Mouse (Mus musculus): Measurements from ENCODE around the gene Bcl11b. TPM values are rescaled to one million over a fixed set of nuclear protein-coding genes. Genes with fewer than 3 reads are reported as not detected.

Gene Bcl11b
- total RNA-seq, 2 experiments from 2014 or later, result 0.38 to 1.3 TPM

DNA sequence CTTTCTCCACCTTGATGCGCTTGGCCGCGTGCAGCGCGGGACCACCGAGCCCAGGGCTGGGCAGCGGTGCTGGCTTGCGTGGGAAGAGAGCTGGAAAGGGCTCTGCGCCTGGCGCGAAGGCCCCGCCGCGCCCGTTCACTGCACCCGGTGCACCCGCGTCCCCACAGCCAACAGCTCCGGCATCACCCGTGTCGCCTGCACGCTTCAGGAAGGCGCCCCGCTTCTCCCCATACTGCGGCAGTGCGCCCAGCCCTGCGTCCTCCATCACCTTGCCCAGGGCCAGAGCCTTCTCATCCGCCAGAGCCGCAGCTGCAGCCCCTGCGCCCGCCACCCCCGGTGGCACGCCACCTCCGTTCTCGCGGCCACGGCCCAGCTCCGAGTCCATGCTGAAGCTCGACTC lies 87.4 kb downstream of the Bcl11b start:
- no peak for ATAC-seq (replicated peaks; ENCODE audit: low FRiP score, poor library complexity, severe bottlenecking)

DNA sequence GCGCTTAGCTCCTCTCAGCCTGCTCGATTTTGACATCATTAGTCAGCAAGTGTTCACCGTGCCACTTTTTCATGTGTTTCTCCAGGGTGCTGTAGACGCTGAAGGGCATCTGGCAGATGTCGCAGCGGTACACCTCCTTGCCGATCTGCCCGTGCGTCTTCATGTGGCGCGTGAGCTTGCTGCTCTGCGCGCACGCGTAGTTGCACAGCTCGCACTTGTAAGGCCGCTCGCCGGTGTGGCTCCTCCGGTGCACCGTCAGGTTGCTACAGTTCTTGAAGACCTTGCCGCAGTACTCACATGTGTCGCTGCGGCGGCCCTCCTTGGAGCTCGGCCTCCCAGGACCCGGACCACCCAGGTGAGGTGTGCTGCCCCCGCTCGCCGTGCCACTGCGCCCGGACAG lies 88.0 kb downstream of the Bcl11b start:
- no peak for ATAC-seq (replicated peaks; ENCODE audit: low FRiP score, poor library complexity, severe bottlenecking)

DNA sequence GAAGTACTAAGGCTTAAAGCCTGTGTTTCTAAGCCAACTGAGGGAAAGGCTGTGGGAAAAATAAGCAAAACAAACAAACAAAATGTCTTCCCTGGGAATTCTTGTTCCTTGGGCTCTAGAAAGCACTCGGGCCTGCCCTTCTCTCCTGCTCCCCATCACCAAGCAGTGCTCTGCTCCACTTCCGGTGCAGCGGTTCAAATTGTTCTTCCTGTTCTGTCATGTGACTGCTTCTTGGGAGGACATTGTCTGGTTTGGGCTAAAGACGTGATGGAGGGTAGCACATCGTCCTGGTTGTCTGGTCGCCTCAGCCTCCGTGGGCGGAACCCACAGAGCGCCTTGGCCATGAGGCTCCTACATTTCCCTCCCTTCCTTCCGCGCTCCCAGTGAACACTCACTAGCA lies 94.6 kb downstream of the Bcl11b start:
- no peak for ATAC-seq (replicated peaks; ENCODE audit: low FRiP score, poor library complexity, severe bottlenecking)

DNA sequence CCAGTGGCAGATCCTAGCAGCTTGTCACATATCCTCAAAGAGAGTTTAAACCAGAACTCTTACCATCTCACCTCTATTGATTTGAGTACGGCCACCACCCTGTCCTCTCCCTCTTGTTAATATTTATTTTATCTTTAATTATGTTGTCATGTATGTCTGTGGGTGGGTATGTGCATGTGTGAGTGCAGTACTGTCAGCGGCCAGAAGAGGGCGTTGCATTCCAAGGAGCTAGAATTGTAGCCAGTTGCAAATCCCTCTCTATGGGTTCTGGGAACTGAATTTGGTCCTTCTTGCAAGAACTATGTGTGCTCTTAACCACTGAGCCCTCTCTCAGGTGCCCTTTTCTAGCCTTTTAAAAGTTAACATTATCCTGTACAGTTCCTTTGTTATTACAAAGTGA lies 98.1 kb downstream of the Bcl11b start:
- ATAC-seq (replicated peaks; ENCODE audit: low FRiP score, poor library complexity, severe bottlenecking), result no peak

DNA sequence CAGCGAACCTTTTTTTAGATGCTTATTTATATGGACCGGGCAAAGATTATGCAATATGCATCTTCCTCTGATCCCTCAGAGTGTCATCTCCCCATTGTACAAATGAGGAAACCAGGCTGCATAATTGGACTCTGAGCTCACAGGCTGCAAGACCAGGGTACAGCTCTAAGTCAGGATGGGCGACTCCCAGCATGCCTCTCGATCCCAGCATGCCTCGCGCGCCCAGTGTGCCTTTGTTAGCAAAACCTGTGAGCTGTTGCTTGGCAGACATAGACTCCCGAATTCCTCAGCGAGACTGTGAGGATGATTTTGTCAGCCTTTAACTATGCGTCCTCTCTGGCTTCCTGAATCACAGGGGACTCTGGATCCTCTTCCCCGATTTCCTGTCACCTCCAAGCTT lies 98.9 kb downstream of the Bcl11b start:
- no peak for ATAC-seq (replicated peaks; ENCODE audit: low FRiP score, poor library complexity, severe bottlenecking)

DNA sequence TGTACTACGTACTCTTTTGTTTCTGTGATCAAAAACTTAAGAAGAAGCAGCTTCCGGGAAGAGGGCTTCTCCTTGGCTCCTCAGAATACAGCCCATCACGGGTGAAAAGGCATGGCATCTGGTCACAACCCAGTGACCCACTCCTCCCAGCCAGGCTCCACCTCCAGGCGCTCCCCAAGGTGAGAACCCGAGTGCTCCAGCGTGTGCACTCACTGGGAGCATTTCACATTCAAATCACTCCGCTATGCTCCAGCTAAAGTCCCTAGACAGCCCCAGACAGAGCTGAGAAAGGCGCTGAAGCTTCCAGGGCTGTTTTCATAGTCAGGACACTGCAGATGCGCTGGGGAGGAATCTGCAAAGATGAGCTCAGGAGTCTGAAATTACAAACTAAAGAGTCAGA lies 99.5 kb downstream of the Bcl11b start:
- ATAC-seq (replicated peaks; ENCODE audit: low FRiP score, poor library complexity, severe bottlenecking), result no peak

DNA sequence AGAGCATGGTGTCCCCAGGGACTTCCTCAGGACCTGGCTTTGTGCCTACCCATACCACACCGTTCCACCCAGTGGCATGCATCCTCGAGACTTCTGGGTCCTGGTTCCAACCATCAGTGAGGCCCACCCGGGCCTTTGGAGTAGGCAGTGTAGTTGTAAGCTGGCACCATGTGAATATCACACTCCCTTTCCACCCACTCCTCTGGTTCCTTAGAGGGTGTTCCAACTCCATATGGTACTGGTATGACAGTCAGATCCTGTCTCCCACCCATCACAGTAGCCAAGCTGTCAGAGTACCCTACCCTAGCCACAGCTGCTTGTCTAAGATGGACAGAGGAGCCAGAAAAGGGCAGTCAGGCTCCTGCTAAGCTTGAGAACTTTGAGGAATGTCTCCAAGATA lies 112.0 kb downstream of the Bcl11b start:
- ATAC-seq (replicated peaks; ENCODE audit: low FRiP score, poor library complexity, severe bottlenecking), result no peak

DNA sequence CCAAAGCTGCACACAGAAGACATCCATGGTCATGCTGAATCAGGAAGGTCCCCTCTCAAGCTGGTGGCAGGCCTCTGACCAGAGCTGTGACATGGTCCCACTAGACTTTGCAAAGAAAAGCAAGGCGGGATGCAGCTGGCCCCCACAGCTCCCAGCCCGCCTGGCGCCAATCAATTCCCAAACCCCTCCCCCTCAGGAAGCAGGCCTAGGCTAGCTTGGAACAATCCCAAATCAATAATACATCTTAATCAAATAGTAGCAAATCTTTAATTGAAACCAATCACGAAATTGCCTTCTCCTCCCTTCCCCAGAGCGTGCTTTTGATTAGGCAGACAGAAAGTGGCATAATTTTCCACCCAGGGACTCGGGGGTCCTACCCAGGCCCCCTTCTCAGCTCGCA lies 113.1 kb downstream of the Bcl11b start:
- no peak for ATAC-seq (replicated peaks; ENCODE audit: low FRiP score, poor library complexity, severe bottlenecking)

DNA sequence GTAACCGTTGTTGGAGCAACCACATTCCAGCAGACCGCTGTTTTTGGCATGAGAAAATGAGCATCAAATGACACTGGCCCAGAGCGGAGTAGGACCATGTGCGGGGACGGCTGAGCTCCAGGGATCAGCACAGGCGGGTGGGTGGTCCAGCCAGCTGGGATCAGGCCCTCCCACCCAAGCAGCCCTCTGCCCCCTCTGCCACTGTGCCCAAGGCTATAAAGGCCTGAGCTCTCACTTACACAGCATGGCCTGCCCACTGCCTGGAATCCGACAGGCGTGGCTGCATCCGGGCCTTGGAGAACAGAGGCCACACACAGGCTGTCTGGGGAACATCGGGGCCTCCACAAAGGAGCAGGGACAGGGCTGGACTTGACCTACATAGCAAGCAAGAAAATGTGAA lies 113.6 kb downstream of the Bcl11b start:
- ATAC-seq (replicated peaks; ENCODE audit: low FRiP score, poor library complexity, severe bottlenecking), result no peak

DNA sequence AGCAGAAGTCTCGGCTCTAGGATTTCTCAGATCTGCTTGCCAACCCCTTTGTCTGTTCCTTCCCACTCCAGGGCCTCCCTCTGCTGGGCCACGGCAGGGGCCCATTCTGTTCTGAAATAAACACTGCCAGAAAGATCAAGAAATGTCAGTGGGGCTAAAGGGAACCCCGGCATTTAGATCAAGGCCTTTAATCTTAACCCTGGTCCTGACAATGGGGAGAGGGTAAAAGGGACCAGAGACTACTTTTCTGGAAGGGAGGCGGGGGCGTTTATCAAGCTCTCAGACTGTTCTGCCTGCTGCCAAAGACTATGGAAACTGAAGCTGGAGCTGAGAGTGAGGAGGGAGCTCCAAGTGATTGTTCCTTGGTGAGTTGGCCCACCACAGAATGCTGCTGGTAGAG lies 114.8 kb downstream of the Bcl11b start:
- ATAC-seq (replicated peaks; ENCODE audit: low FRiP score, poor library complexity, severe bottlenecking), result no peak

DNA sequence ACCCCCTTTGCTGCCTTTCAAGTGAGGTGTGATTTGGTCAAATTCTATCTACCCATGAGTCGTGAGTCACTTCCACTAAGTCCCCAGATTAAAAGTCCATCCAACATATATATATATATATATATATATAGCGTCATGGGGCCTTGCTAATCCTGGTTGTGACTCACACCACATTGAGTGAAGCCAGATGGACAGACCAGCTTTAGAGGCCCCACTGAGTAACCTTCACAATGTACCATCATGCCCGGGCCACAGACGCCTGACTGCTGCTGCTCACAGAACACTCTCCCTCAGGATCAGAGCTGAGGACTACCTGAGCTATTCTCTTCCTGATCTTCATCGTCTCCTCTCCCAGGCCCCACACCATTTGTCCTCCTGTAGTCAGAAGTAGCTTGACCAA lies 115.4 kb downstream of the Bcl11b start:
- no peak for ATAC-seq (replicated peaks; ENCODE audit: low FRiP score, poor library complexity, severe bottlenecking)

DNA sequence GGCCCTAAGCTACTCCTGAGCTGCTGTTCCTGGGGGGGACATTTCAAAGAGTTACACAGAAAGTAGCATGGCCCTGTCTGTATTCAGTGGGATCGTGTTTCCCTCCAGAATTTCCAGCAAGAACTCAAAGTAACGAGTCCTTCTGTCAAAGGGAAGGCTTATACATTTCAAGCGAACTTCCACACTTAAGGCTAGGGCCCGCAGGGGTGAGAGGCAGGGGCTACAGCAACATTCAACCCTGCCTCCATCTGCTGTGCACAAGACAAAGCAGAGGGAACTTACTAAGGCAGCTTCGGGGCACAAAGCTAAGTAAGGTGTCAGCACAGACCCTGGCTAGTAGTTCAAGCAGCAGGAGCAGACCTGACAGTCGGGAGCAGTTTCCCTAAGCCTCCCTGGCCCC lies 115.8 kb downstream of the Bcl11b start:
- no peak for ATAC-seq (replicated peaks; ENCODE audit: low FRiP score, poor library complexity, severe bottlenecking)

DNA sequence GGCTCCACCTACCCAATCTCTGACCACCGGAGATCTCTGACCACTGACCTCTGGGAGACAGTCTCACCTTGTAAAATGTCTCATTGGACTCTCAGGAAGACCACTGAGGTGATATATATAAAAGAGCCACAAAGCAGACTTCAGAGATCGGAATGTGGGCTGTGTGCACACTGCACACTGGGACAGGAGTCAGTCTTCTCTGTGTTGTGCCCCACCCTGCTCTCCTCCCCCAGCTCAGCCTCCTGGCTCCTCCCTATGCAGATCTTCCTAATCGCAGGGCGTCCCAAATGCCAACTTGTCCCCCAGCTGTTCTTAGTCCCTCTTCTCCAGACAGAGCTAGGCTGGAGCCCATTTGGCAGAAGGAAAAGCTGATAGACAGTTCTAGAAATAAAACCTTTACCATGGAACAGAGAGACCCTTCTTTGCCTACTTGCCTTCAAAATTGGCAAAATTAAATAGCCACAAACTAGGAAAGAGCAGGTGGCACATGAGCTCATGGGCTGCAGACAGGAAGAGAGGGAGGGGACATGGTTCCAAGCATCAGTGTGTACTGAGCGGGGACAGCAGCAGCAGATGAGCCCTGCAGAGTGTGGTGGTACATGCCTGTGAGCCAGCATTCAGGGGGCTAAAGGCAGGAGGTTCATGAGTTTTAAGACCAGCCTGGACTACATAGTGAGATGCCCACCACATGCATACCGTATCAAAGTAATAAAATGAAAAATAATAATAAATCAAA lies 118.9 kb downstream of the Bcl11b start:
- ATAC-seq (replicated peaks; ENCODE audit: low FRiP score, poor library complexity, severe bottlenecking), result no peak

DNA sequence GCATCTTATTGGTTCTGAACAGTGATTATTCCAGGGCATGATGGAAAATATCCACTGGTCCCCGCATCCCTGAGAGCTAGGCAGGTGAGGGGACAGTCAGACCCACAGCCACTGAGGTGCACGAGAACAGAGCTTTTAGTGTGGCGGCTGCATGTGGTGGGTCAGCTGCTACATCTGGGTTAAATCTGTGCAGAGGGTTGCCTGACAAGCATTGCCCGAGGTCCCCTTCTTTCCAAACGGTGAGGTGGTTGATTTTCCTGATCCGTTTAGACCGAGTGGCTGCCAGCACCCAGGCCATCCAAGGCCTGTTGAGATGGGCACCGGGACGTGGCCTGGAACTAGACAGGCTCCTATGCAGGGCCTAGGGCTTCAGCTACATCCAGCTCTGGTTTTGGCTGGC lies 121.7 kb downstream of the Bcl11b start:
- ATAC-seq (replicated peaks; ENCODE audit: low FRiP score, poor library complexity, severe bottlenecking), result no peak

DNA sequence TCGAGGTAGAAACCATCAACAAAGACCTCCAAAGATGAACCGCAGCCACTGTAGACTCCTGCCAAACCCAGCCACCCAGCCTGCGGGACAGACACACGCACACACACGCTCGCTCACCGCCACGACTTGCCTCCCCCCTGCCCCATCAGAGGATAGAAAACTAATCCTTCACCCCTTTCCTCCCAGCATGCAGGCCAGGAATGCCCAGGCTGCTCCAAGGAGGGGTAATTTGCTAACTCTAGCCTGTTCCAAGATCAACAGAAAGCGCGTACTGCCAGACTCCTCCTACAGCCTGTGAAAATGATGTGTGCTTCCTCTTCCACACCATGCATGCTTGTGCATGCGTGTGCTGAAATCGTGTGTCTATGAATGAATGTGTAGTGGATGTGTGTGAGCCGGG lies 122.7 kb downstream of the Bcl11b start:
- no peak for ATAC-seq (replicated peaks; ENCODE audit: low FRiP score, poor library complexity, severe bottlenecking)

DNA sequence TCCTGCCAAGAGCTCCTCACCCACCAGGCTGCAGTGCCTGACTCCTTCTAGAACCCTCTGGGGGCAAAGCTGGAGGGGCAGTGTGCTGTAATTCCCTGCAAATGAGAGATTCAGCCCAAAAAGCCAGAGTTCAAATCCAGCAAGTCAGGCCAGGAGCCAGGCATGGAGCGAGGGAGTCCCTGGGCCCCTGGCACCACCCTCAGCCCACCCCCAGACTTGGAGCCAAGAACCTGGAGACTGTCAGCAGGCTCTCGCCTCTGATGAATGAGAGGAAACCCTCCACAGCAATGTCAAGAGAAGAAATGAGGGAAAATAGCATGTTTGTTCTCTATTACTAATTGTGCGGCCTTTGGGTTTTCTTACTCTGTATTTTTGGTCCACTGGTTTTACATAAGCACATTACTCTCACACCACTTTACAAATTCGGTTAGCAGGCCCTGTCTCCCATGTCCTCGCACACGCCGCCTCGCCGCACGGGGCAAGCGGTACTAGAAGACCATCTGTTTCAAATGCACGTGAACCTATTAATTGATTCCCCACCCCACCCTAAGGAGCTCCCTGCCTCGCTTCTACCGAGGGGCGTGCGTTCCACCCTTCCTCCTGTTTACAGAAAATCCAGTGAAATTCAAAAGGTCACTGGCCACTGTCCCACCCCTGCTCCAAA lies 124.2 kb downstream of the Bcl11b start:
- no peak for ATAC-seq (replicated peaks; ENCODE audit: low FRiP score, poor library complexity, severe bottlenecking)

DNA sequence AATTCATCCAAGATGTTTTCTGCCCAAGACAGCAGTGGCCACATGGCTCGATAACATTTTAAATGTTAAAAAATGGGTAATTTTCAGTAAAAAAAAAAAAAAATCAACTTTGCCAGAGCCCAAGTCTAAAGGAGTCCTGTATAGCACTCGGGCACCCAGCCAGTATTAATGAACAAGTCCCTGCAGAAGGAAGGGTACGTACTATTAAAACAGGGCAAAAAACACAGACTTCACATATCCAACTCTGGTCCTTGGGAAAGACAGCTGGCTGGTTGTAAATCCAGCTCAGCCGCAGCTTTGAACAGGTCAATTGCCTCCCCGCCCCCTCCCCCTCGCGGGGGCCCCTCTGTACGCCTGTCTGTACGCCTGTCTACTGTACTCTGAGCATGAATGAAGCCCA lies 127.2 kb downstream of the Bcl11b start:
- no peak for ATAC-seq (replicated peaks; ENCODE audit: low FRiP score, poor library complexity, severe bottlenecking)

DNA sequence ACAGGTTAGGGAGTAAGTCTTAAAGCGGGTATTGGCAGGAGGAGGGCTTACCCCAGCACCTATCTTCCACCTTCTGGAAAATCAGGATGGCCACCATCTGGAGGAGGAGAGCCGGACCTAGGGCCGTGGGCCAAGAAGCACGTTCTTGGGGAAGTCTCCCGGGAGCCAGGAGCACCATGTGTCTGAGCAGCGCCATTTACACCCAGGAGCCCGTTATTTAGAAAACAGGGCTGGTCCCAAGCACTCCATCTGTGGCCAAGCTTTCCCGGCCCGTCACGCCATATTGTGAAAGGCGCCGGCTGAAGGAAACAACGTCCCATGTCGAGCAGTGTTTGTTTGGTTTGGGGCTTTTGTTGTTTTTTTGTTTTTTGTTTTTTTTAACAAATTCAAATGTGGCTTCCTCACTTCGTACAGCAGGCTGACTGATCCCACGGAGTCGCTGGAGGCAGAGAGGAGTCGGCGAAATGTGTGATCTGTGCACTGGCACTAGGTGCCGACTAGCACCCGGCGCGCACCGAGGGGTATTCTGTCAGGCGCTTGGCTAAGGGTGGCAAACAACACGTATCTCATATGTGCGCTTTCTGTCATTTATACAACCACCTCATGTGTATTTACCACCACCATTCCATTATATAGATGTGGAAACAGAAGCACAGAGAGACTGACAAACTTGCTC lies 128.8 kb downstream of the Bcl11b start:
- no peak for ATAC-seq (replicated peaks; ENCODE audit: low FRiP score, poor library complexity, severe bottlenecking)

DNA sequence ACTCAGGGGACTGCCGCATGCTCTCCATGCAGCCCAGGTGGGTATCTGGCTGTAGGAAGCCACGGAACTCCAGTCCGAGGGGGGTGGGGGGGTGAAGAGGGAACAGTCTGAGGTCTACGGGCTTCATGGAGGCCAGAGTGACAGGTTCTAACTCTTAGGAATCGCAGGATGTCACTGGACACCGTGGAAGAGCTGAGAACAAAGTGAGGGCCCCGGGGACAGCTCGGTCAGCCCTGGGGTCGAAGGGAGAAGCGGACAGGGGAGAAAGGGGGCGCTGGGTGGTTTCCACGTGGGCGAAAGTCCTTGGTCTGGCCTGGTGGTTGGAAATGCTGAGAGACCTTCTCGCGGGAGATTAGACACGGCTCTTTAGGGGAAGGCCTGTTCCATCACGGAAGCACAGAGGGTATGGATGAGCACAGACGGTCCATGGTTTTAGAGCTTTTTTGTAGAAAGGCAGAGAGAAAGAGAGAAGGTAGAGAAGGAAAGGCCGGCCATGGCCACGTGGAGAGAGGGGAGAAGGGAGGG lies 133.8 kb downstream of the Bcl11b start:
- ATAC-seq (replicated peaks; ENCODE audit: low FRiP score, poor library complexity, severe bottlenecking), result no peak

DNA sequence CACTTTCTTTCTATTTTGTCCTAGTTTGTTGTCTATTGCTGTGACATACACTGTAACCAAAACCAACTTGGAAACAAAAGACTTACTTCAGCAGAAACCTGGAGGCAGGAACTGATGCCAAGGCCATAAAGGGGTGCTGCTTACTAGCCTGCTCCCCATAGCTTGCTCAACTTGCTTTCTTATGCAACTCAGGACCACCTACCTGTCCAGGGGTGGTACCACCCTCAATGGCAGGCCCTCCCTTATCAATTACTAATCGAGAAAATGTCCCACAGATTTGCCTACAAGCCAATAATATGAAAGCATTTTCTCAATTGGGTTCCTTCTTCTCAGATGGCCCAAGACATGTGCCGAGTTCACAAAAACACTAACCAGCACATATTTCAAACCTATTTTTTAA lies 135.1 kb downstream of the Bcl11b start:
- no peak for ATAC-seq (replicated peaks; ENCODE audit: low FRiP score, poor library complexity, severe bottlenecking)
